Mouse (Mus musculus): ENCODE measurements around the gene Tmem18.

GRCm38 (mm10) chr12:30575952-30576351 is 8.3 kb upstream of the Tmem18 start:
- TF ChIP-seq CTCF (IDR thresholded peaks at IDR 0.05; ENCODE audit: low read depth, low read length) = no peak
- no peak for TF ChIP-seq POLR2A (IDR thresholded peaks at IDR 0.05; ENCODE audit: borderline replicate concordance, low read depth, low read length)
